Mouse (Mus musculus): ENCODE measurements around the gene Stx18. TPM values are rescaled to one million over a fixed set of nuclear protein-coding genes. Genes with fewer than 3 reads are reported as not detected.

Gene Stx18
- total RNA-seq, 1 experiment, result 16.8 TPM

DNA sequence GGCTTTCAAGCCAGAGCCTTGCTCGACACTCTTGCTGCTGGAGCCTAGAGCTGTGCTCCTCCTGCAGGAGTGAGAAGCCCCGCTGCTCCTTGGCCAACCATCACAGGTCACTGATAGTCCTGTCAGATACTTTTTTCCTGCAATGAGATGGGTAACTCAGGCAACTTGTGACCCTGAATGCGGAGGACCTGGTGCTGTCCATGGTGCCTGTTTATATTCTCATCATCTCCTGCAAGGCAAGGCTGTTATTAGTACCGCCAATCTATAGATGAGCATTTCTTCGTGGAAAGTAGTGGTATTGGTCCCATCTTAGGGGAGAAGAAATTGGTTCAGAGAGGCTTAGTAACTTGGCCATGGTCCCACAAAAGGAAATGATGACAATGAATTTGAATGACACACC is 135.2 kb downstream of the Stx18 start:
- H3K9me3 ChIP-seq (ENCODE audit: control insufficient read depth, insufficient read depth, low read depth, low read length), result no peaks in the 10 kb centered on the region
- H3K9ac ChIP-seq (ENCODE audit: insufficient read depth, low read depth, low read length, poor library complexity, severe bottlenecking), result no peak overlapping the region
- TF ChIP-seq MAFK (IDR thresholded peaks at IDR 0.05; ENCODE audit: insufficient read depth, low read depth, low read length) (no peak), CHD2 (IDR thresholded peaks at IDR 0.05; ENCODE audit: low read depth, low read length) (no peak), ZC3H11A (IDR thresholded peaks at IDR 0.05; ENCODE audit: borderline replicate concordance, low read depth, low read length) (no peak), HCFC1 (IDR thresholded peaks at IDR 0.05; ENCODE audit: borderline replicate concordance, insufficient read depth, low read length) (no peak), ZNF384 (IDR thresholded peaks at IDR 0.05; ENCODE audit: low read depth, low read length) (no peak)
- H3K36me3 ChIP-seq (ENCODE audit: control insufficient read depth, insufficient read depth, low read length, poor library complexity, severe bottlenecking), result no peaks in the 10 kb centered on the region
- DNase-seq (ENCODE audit: low read depth, low spot score), result no peak
- no peak overlapping the region for H3K27ac ChIP-seq (ENCODE audit: insufficient read depth, low read depth, low read length, poor library complexity, severe bottlenecking)
- no peak overlapping the region for H3K4me3 ChIP-seq (ENCODE audit: insufficient read depth in 1 of 2, low read depth in 1 of 2, low read length in 2 of 2, poor library complexity in 1 of 2, severe bottlenecking in 1 of 2)
- in situ Hi-C loops (cut with MboI; ENCODE audit: low sequenced_read_pairs in 2 of 2, unreplicated experiment in 2 of 2), result no loop called here
- no peaks in the 10 kb centered on the region for H3K4me1 ChIP-seq (ENCODE audit: control insufficient read depth in 2 of 2, insufficient read depth in 2 of 2, low read length in 2 of 2, poor library complexity in 1 of 2)

DNA sequence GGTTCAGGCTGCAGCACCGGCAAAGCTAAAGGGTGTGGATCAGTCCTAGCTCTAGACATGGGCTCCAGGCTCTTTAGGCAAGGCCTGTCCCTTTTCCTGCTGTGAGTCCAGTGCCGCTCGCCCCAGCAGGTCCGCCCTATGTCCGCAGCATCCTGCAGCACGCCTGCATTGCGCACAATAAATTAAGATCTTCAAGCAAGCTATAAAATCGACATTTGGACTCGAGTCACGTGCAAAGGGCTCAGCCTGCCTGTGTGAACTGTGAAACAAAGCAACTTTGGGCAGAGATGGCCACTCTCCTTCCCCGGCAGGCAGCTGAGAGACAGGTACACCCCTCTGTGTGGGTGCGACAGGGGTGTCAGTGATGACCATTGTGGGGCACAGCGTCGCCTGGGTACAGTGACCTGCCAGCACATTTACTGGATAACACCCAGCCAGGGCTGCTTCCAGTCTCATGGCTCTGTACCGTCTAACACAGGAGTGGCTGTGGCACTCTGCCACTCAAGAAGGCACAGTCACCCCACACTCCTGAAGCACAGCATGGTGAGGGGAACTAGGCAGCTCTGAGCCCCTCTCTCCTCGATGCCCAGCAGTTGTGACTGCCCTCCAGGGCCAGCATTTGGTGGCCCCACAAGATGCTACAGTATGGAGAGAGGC is 135.8 kb downstream of the Stx18 start:
- no peak for TF ChIP-seq ZC3H11A (IDR thresholded peaks at IDR 0.05; ENCODE audit: borderline replicate concordance, low read depth, low read length)
- no peak for TF ChIP-seq CHD2 (IDR thresholded peaks at IDR 0.05; ENCODE audit: low read depth, low read length)
- Histone ChIP-seq H3K9ac (ENCODE audit: insufficient read depth, low read depth, low read length, poor library complexity, severe bottlenecking) (no peak overlapping the region), H3K4me3 (ENCODE audit: insufficient read depth in 1 of 2, low read depth in 1 of 2, low read length in 2 of 2, poor library complexity in 1 of 2, severe bottlenecking in 1 of 2) (no peak overlapping the region), H3K27ac (ENCODE audit: insufficient read depth, low read depth, low read length, poor library complexity, severe bottlenecking) (no peak overlapping the region), H3K4me1 (ENCODE audit: control insufficient read depth in 2 of 2, insufficient read depth in 2 of 2, low read length in 2 of 2, poor library complexity in 1 of 2) (no peaks in the 10 kb centered on the region), H3K36me3 (ENCODE audit: control insufficient read depth, insufficient read depth, low read length, poor library complexity, severe bottlenecking) (no peaks in the 10 kb centered on the region), H3K9me3 (ENCODE audit: control insufficient read depth, insufficient read depth, low read depth, low read length) (no peaks in the 10 kb centered on the region)
- DNase-seq (ENCODE audit: low read depth, low spot score), result no peak
- in situ Hi-C loops (cut with MboI; ENCODE audit: low sequenced_read_pairs in 2 of 2, unreplicated experiment in 2 of 2), result no loop called here

DNA sequence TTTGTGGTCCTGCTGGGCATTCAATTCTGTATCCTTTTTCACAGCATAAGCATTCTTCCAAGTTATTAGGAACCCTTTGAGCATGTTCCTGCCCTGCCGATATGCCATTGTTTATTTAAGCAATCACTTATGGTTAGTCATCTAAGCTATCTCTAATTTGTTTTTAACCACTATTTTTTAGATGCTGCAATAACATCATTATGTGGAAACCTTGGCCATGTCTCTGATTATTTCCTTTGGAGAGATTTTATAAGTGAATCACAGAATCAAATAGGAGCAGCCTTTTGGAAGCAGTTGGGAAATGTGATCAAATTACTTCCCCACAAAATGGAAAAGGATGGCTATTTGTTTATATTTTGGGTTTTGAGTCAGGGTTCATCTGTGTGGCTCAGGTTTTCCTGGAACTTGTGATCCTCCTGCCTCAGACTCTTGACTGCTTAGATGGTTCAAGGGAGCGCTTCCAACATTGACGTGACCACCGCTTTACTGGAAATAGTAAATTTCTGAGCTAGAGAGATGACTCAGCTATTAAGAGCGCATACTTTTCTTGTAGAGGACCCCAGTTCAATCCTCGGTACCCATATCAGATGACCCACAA is 146.2 kb downstream of the Stx18 start:
- in situ Hi-C loops (cut with MboI; ENCODE audit: low sequenced_read_pairs in 2 of 2, unreplicated experiment in 2 of 2), result no loop called here
- Histone ChIP-seq H3K4me3 (ENCODE audit: insufficient read depth in 1 of 2, low read depth in 1 of 2, low read length in 2 of 2, poor library complexity in 1 of 2, severe bottlenecking in 1 of 2) (no peak overlapping the region), H3K9ac (ENCODE audit: insufficient read depth, low read depth, low read length, poor library complexity, severe bottlenecking) (no peak overlapping the region), H3K36me3 (ENCODE audit: control insufficient read depth, insufficient read depth, low read length, poor library complexity, severe bottlenecking) (no peaks in the 10 kb centered on the region), H3K27ac (ENCODE audit: insufficient read depth, low read depth, low read length, poor library complexity, severe bottlenecking) (no peak overlapping the region), H3K4me1 (ENCODE audit: control insufficient read depth in 2 of 2, insufficient read depth in 2 of 2, low read length in 2 of 2, poor library complexity in 1 of 2) (no peaks in the 10 kb centered on the region), H3K9me3 (ENCODE audit: control insufficient read depth, insufficient read depth, low read depth, low read length) (no peaks in the 10 kb centered on the region)
- DNase-seq (ENCODE audit: low read depth, low spot score), result no peak
- TF ChIP-seq ZC3H11A (IDR thresholded peaks at IDR 0.05; ENCODE audit: borderline replicate concordance, low read depth, low read length) (no peak), HCFC1 (IDR thresholded peaks at IDR 0.05; ENCODE audit: borderline replicate concordance, insufficient read depth, low read length) (no peak), CHD2 (IDR thresholded peaks at IDR 0.05; ENCODE audit: low read depth, low read length) (no peak), ZNF384 (IDR thresholded peaks at IDR 0.05; ENCODE audit: low read depth, low read length) (no peak), MAFK (IDR thresholded peaks at IDR 0.05; ENCODE audit: insufficient read depth, low read depth, low read length) (no peak)

DNA sequence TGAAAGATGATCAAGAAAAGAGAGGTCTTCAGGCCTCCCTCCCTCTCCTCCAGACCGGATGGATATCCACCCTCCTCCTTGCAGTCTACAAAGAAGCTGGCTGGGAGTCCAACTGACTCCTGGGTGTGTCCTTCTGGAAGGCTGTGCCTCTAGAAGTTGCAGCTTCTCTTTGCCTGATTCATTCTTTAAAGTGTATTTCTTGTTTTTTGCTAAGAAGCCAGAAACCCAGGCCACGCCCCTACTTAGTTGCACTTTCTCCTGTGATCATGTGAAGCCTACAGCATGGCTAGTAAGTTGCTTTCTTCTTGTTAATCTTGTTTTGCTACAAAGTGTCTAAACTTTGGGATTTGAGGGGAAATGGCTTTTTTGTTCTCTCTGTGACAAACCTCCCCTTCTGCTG is 148.5 kb downstream of the Stx18 start:
- DNase-seq (ENCODE audit: low read depth, low spot score), result no peak
- TF ChIP-seq ZC3H11A (IDR thresholded peaks at IDR 0.05; ENCODE audit: borderline replicate concordance, low read depth, low read length), result no peak
- TF ChIP-seq ZNF384 (IDR thresholded peaks at IDR 0.05; ENCODE audit: low read depth, low read length), result no peak
- TF ChIP-seq MAFK (IDR thresholded peaks at IDR 0.05; ENCODE audit: insufficient read depth, low read depth, low read length), result no peak
- no peak for TF ChIP-seq CHD2 (IDR thresholded peaks at IDR 0.05; ENCODE audit: low read depth, low read length)
- Histone ChIP-seq H3K36me3 (ENCODE audit: control insufficient read depth, insufficient read depth, low read length, poor library complexity, severe bottlenecking) (no peaks in the 10 kb centered on the region), H3K9me3 (ENCODE audit: control insufficient read depth, insufficient read depth, low read depth, low read length) (no peaks in the 10 kb centered on the region), H3K4me3 (ENCODE audit: insufficient read depth in 1 of 2, low read depth in 1 of 2, low read length in 2 of 2, poor library complexity in 1 of 2, severe bottlenecking in 1 of 2) (no peak overlapping the region), H3K27ac (ENCODE audit: insufficient read depth, low read depth, low read length, poor library complexity, severe bottlenecking) (no peak overlapping the region), H3K9ac (ENCODE audit: insufficient read depth, low read depth, low read length, poor library complexity, severe bottlenecking) (no peak overlapping the region), H3K4me1 (ENCODE audit: control insufficient read depth in 2 of 2, insufficient read depth in 2 of 2, low read length in 2 of 2, poor library complexity in 1 of 2) (no peaks in the 10 kb centered on the region)
- in situ Hi-C loops (cut with MboI; ENCODE audit: low sequenced_read_pairs in 2 of 2, unreplicated experiment in 2 of 2), result no loop called here

Other genes starting within 250 kb of the Stx18 start
- 0.48 and 2.1 TPM in 2 replicates for gene Msx1, start 214.2 kb upstream of the Stx18 start, total RNA-seq (2012; rRNA removed)
- gene Nsg1, start 121.2 kb downstream of the Stx18 start, total RNA-seq (2012; rRNA removed), result 2.9 and 5.0 TPM in 2 replicates
- 18.3 and 23.8 TPM in 2 replicates for gene Zbtb49, start 181.7 kb downstream of the Stx18 start, total RNA-seq (2012; rRNA removed)
- gene Lyar, start 181.7 kb downstream of the Stx18 start, total RNA-seq (2012; rRNA removed), result 93.2 and 124 TPM in 2 replicates
- gene Tmem128, start 221.4 kb downstream of the Stx18 start, total RNA-seq (2012; rRNA removed), result 47.7 and 62.5 TPM in 2 replicates
- 1.2 and 1.5 TPM in 2 replicates for gene Otop1, start 237.2 kb downstream of the Stx18 start, total RNA-seq (2012; rRNA removed)

Measured in ES-E14 (cell line).